Mouse (Mus musculus): ENCODE results near the gene Gm21304.
"Not testable (repeated sequence)": the region's sequence is repeated elsewhere in the genome, so short reads cannot be mapped to it uniquely, and the experiment has no call there.

The Gm21304 gene

DNA sequence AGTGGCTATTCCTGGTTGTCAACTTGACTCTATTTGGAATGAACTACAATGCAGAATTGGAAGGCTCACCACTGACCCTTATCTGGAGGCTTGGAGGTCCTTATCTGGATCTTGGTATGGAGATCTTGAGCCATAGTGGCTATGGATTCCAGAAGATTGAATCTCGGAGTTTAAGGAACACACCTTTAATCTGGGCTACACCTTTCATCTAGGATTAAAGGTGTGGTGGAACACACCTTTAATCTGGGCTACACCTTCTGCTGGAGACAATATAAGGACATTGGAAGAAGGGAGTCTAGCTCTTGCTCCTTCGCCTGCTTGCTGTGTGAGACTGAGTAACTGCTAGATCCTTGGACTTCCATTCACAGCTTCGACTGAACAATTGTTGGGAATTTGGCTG is at the start of gene Gm21304:
TSS of gene Gm21304 (plus strand) at position 301 of the 400 bp plus-strand sequence.
- POLR2A ChIA-PET, CTCF ChIA-PET: not testable (repeated sequence)

DNA sequence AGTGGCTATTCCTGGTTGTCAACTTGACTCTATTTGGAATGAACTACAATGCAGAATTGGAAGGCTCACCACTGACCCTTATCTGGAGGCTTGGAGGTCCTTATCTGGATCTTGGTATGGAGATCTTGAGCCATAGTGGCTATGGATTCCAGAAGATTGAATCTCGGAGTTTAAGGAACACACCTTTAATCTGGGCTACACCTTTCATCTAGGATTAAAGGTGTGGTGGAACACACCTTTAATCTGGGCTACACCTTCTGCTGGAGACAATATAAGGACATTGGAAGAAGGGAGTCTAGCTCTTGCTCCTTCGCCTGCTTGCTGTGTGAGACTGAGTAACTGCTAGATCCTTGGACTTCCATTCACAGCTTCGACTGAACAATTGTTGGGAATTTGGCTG is 25.6 kb upstream of the Gm21304 start, which contains the start of gene Gm21293:
TSS of gene Gm21293 (plus strand) at position 301 of the 400 bp plus-strand sequence.
- CTCF ChIA-PET, POLR2A ChIA-PET: not testable (repeated sequence)

DNA sequence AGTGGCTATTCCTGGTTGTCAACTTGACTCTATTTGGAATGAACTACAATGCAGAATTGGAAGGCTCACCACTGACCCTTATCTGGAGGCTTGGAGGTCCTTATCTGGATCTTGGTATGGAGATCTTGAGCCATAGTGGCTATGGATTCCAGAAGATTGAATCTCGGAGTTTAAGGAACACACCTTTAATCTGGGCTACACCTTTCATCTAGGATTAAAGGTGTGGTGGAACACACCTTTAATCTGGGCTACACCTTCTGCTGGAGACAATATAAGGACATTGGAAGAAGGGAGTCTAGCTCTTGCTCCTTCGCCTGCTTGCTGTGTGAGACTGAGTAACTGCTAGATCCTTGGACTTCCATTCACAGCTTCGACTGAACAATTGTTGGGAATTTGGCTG is 17.1 kb upstream of the Gm21304 start, which contains the start of gene Gm6763:
TSS of gene Gm6763 (plus strand) at position 301 of the 400 bp plus-strand sequence.
- CTCF ChIA-PET, POLR2A ChIA-PET: not testable (repeated sequence)

DNA sequence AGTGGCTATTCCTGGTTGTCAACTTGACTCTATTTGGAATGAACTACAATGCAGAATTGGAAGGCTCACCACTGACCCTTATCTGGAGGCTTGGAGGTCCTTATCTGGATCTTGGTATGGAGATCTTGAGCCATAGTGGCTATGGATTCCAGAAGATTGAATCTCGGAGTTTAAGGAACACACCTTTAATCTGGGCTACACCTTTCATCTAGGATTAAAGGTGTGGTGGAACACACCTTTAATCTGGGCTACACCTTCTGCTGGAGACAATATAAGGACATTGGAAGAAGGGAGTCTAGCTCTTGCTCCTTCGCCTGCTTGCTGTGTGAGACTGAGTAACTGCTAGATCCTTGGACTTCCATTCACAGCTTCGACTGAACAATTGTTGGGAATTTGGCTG is 8.6 kb upstream of the Gm21304 start, which contains the start of gene Gm8764:
TSS of gene Gm8764 (plus strand) at position 301 of the 400 bp plus-strand sequence.
- CTCF ChIA-PET, POLR2A ChIA-PET: not testable (repeated sequence)

DNA sequence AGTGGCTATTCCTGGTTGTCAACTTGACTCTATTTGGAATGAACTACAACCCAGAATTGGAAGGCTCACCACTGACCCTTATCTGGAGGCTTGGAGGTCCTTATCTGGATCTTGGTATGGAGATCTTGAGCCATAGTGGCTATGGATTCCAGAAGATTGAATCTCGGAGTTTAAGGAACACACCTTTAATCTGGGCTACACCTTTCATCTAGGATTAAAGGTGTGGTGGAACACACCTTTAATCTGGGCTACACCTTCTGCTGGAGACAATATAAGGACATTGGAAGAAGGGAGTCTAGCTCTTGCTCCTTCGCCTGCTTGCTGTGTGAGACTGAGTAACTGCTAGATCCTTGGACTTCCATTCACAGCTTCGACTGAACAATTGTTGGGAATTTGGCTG is 8.4 kb downstream of the Gm21304 start, which contains the start of gene Gm21312:
TSS of gene Gm21312 (plus strand) at position 301 of the 400 bp plus-strand sequence.
- CTCF ChIA-PET, result not testable (repeated sequence)

DNA sequence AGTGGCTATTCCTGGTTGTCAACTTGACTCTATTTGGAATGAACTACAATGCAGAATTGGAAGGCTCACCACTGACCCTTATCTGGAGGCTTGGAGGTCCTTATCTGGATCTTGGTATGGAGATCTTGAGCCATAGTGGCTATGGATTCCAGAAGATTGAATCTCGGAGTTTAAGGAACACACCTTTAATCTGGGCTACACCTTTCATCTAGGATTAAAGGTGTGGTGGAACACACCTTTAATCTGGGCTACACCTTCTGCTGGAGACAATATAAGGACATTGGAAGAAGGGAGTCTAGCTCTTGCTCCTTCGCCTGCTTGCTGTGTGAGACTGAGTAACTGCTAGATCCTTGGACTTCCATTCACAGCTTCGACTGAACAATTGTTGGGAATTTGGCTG is 16.9 kb downstream of the Gm21304 start, which contains the start of gene Gm20765:
TSS of gene Gm20765 (plus strand) at position 301 of the 400 bp plus-strand sequence.
- POLR2A ChIA-PET, CTCF ChIA-PET: not testable (repeated sequence)

More for the DNA sequence above, 8.4 kb downstream of the Gm21304 start, which contains the start of gene Gm21312:
- POLR2A ChIA-PET, result not testable (repeated sequence)

DNA sequence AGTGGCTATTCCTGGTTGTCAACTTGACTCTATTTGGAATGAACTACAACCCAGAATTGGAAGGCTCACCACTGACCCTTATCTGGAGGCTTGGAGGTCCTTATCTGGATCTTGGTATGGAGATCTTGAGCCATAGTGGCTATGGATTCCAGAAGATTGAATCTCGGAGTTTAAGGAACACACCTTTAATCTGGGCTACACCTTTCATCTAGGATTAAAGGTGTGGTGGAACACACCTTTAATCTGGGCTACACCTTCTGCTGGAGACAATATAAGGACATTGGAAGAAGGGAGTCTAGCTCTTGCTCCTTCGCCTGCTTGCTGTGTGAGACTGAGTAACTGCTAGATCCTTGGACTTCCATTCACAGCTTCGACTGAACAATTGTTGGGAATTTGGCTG is 25.4 kb downstream of the Gm21304 start, which contains the start of gene Gm4340:
TSS of gene Gm4340 (plus strand) at position 301 of the 400 bp plus-strand sequence.
- CTCF ChIA-PET, POLR2A ChIA-PET: not testable (repeated sequence)

DNA sequence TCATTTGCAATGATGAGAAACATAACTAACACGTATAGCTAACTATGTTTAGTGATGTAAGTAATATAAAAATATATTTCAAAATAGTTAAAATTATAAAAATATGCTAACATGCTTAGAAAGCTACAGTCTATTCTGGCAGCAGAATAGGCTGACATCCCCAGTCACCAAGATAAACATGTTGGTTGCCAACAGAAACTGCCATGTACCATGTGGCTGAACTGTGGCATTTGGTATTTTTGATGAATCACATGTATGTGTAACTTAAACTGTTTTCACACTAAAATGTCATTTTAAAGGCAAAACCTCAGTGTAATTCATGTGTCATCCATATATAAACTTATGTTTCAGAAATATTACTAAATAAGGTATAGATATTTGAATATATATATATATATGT is 41.3 kb downstream of the Gm21304 start:
- ChIA-PET CTCF (no interaction called here), POLR2A (no interaction called here)

DNA sequence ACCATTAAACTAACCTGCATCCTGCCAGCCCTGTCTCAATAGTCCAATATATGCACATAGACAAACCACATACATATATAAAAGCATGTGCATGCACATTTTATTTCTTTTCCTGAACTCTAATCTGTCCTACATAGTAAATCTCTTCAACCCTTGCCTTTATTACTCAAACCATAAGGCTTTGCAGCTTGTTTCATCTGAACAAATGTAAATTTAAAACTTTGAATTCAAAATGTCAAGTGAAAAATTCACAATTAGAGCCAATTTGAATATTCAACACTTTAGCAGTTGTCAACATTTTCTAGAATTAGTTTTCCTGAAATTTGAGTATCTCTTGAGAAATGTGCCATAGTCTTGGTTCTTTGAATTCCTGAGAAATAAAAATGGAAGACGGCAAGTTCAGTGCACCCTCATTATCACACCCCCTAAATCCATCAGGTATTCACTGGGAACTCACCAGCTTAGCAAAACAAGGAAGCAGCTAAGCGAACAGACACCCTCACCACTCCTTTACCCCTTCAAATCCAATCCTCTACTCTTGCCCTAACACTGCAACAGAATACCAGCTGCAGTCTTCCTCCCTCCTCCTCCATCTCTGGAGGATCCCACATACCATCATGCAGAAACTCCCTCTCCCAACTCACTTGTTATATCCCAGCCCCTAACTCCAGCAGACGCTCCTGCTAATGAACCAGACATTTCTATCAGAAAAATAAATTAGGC is 42.1 kb downstream of the Gm21304 start:
- ChIA-PET POLR2A (no interaction called here), CTCF (no interaction called here)

DNA sequence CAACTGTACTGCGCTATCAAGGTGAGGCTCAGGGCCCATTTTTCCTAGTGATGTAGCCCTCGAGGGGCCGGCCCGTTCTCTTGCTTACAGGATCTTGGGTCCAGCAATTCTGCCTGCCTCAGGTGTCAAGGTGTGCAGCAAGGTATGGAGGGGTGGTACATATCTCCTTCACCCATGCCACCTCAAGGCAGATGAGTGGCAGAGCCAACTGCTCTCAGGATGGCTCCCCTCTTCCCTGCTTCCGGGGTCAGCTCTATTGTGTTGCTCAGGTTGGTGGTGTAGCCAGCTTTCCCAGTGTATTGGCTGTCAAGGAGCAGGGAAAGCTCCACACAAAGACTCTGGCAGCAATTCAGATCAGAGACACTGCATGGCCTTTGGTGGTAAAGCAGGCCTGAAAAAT is 46.2 kb downstream of the Gm21304 start:
- CTCF ChIA-PET, result no interaction called here

More for the DNA sequence above, 46.2 kb downstream of the Gm21304 start:
- POLR2A ChIA-PET, result no interaction called here

All from embryonic stem cell, embryonic (primary cell).